Mouse (Mus musculus): ENCODE measurements around the gene Synj1. TPM values are rescaled to one million over a fixed set of nuclear protein-coding genes. Genes with fewer than 3 reads are reported as not detected.

Gene Synj1
- polyA plus RNA-seq, 1 experiment, result 10.0 TPM

GRCm38 (mm10) chr16:90921471-90922159, 89.5 kb downstream of the Synj1 start:
- TF ChIP-seq MYOD1 (IDR thresholded peaks at IDR 0.05; ENCODE audit: control insufficient read depth in 1 of 3, insufficient read length in 2 of 3, low read depth in 2 of 3), result peak in 1 of 3 experiments; percentile 43
- TF ChIP-seq MYOG (IDR thresholded peaks at IDR 0.05; ENCODE audit: control insufficient read depth in 1 of 3, insufficient read depth in 1 of 3, insufficient read length in 2 of 3, low read depth in 2 of 3), result no peak
- no peaks in the 10 kb centered on the region for H3K79me2 ChIP-seq (ENCODE audit: control insufficient read depth, insufficient read depth)
- no peaks in the 10 kb centered on the region for H3K27me3 ChIP-seq (ENCODE audit: control insufficient read depth, insufficient read depth, insufficient read length)
- H3K4me2 ChIP-seq (ENCODE audit: low read depth), result no peak overlapping the region
- H3K36me3 ChIP-seq (ENCODE audit: control insufficient read depth, insufficient read depth), result peaks cover 3% of the 10 kb centered on the region
- no peak overlapping the region for H3ac ChIP-seq (ENCODE audit: control insufficient read depth, insufficient read length)
- H3K4me3 ChIP-seq, result no peak overlapping the region

- no peak for TF ChIP-seq TCF12 (IDR thresholded peaks at IDR 0.05; ENCODE audit: insufficient read depth, poor library complexity, severe bottlenecking)
- no peaks in the 10 kb centered on the region for H3K36me3 ChIP-seq (ENCODE audit: control insufficient read depth, insufficient read depth)
- no peaks in the 10 kb centered on the region for H3K79me2 ChIP-seq (ENCODE audit: control insufficient read depth, insufficient read depth)
- H3ac ChIP-seq (ENCODE audit: control insufficient read depth, insufficient read length), result no peak overlapping the region
- no peak overlapping the region for H3K4me2 ChIP-seq (ENCODE audit: low read depth)
- no peaks in the 10 kb centered on the region for H3K27me3 ChIP-seq (ENCODE audit: control insufficient read depth, insufficient read depth, insufficient read length)
- no peak overlapping the region for H3K4me3 ChIP-seq
Observed at GRCm38 (mm10) chr16:90917156-90917555, 94.0 kb downstream of the Synj1 start.

GRCm38 (mm10) chr16:90916040-90916481, 95.0 kb downstream of the Synj1 start:
- no peak overlapping the region for H3K4me3 ChIP-seq
- no peak overlapping the region for H3ac ChIP-seq (ENCODE audit: control insufficient read depth, insufficient read length)
- H3K4me2 ChIP-seq (ENCODE audit: low read depth), result peak overlapping the region; percentile 51
- no peaks in the 10 kb centered on the region for H3K36me3 ChIP-seq (ENCODE audit: control insufficient read depth, insufficient read depth)
- H3K27me3 ChIP-seq (ENCODE audit: control insufficient read depth, insufficient read depth, insufficient read length), result no peaks in the 10 kb centered on the region
- H3K79me2 ChIP-seq (ENCODE audit: control insufficient read depth, insufficient read depth), result no peaks in the 10 kb centered on the region
- no peak for TF ChIP-seq CEBPB (IDR thresholded peaks at IDR 0.05; ENCODE audit: insufficient read depth, poor library complexity, severe bottlenecking)
- TF ChIP-seq POLR2A (IDR thresholded peaks at IDR 0.05; ENCODE audit: insufficient read length, low read depth), result no peak
- no peak for TF ChIP-seq USF1 (IDR thresholded peaks at IDR 0.05; ENCODE audit: low read depth)
- TF ChIP-seq MAX (IDR thresholded peaks at IDR 0.05; ENCODE audit: low read depth), result no peak
- TF ChIP-seq E2F4 (IDR thresholded peaks at IDR 0.05; ENCODE audit: insufficient read depth), result no peak
- no peak for TF ChIP-seq MYOG (IDR thresholded peaks at IDR 0.05; ENCODE audit: control insufficient read depth in 1 of 3, insufficient read depth in 1 of 3, insufficient read length in 2 of 3, low read depth in 2 of 3)
- no peak for TF ChIP-seq POLR2AphosphoS2 (IDR thresholded peaks at IDR 0.05; ENCODE audit: insufficient read length, low read depth)
- no peak for TF ChIP-seq MYOD1 (IDR thresholded peaks at IDR 0.05; ENCODE audit: control insufficient read depth in 1 of 3, insufficient read length in 2 of 3, low read depth in 2 of 3)
- TF ChIP-seq TCF3 (IDR thresholded peaks at IDR 0.05; ENCODE audit: insufficient read length, low read depth), result no peak
- no peak for TF ChIP-seq REST (IDR thresholded peaks at IDR 0.05; ENCODE audit: insufficient read depth, insufficient read length)
- no peak for TF ChIP-seq TCF12 (IDR thresholded peaks at IDR 0.05; ENCODE audit: insufficient read depth, poor library complexity, severe bottlenecking)

- Histone ChIP-seq H3K4me2 (ENCODE audit: low read depth) (no peak overlapping the region), H3K4me3 (no peak overlapping the region), H3K27me3 (ENCODE audit: control insufficient read depth, insufficient read depth, insufficient read length) (no peaks in the 10 kb centered on the region), H3ac (ENCODE audit: control insufficient read depth, insufficient read length) (no peak overlapping the region), H3K79me2 (ENCODE audit: control insufficient read depth, insufficient read depth) (no peaks in the 10 kb centered on the region), H3K36me3 (ENCODE audit: control insufficient read depth, insufficient read depth) (no peaks in the 10 kb centered on the region)
- TF ChIP-seq TCF12 (IDR thresholded peaks at IDR 0.05; ENCODE audit: insufficient read depth, poor library complexity, severe bottlenecking) (no peak), MAX (IDR thresholded peaks at IDR 0.05; ENCODE audit: low read depth) (no peak), E2F4 (IDR thresholded peaks at IDR 0.05; ENCODE audit: insufficient read depth) (no peak), MYOD1 (IDR thresholded peaks at IDR 0.05; ENCODE audit: control insufficient read depth in 1 of 3, insufficient read length in 2 of 3, low read depth in 2 of 3) (no peak), TCF3 (IDR thresholded peaks at IDR 0.05; ENCODE audit: insufficient read length, low read depth) (no peak), MYOG (IDR thresholded peaks at IDR 0.05; ENCODE audit: control insufficient read depth in 1 of 3, insufficient read depth in 1 of 3, insufficient read length in 2 of 3, low read depth in 2 of 3) (no peak), POLR2A (IDR thresholded peaks at IDR 0.05; ENCODE audit: insufficient read length, low read depth) (no peak), CEBPB (IDR thresholded peaks at IDR 0.05; ENCODE audit: insufficient read depth, poor library complexity, severe bottlenecking) (no peak), SRF (IDR thresholded peaks at IDR 0.05; ENCODE audit: control insufficient read depth, insufficient read length, low read depth) (no peak), POLR2AphosphoS2 (IDR thresholded peaks at IDR 0.05; ENCODE audit: insufficient read length, low read depth) (no peak), USF1 (IDR thresholded peaks at IDR 0.05; ENCODE audit: low read depth) (no peak), REST (IDR thresholded peaks at IDR 0.05; ENCODE audit: insufficient read depth, insufficient read length) (no peak)
Observed at GRCm38 (mm10) chr16:90911766-90912165, 99.3 kb downstream of the Synj1 start.

GRCm38 (mm10) chr16:90910855-90911533, 100.1 kb downstream of the Synj1 start:
- Histone ChIP-seq H3ac (ENCODE audit: control insufficient read depth, insufficient read length) (no peak overlapping the region), H3K79me2 (ENCODE audit: control insufficient read depth, insufficient read depth) (no peaks in the 10 kb centered on the region), H3K36me3 (ENCODE audit: control insufficient read depth, insufficient read depth) (no peaks in the 10 kb centered on the region), H3K4me3 (no peak overlapping the region), H3K4me2 (ENCODE audit: low read depth) (no peak overlapping the region), H3K27me3 (ENCODE audit: control insufficient read depth, insufficient read depth, insufficient read length) (no peaks in the 10 kb centered on the region)
- no peak for TF ChIP-seq TCF12 (IDR thresholded peaks at IDR 0.05; ENCODE audit: insufficient read depth, poor library complexity, severe bottlenecking)
- no peak for TF ChIP-seq MYOD1 (IDR thresholded peaks at IDR 0.05; ENCODE audit: control insufficient read depth in 1 of 3, insufficient read length in 2 of 3, low read depth in 2 of 3)
- no peak for TF ChIP-seq CEBPB (IDR thresholded peaks at IDR 0.05; ENCODE audit: insufficient read depth, poor library complexity, severe bottlenecking)
- TF ChIP-seq USF1 (IDR thresholded peaks at IDR 0.05; ENCODE audit: low read depth), result no peak
- no peak for TF ChIP-seq POLR2A (IDR thresholded peaks at IDR 0.05; ENCODE audit: insufficient read length, low read depth)
- no peak for TF ChIP-seq POLR2AphosphoS2 (IDR thresholded peaks at IDR 0.05; ENCODE audit: insufficient read length, low read depth)
- no peak for TF ChIP-seq REST (IDR thresholded peaks at IDR 0.05; ENCODE audit: insufficient read depth, insufficient read length)
- no peak for TF ChIP-seq MAX (IDR thresholded peaks at IDR 0.05; ENCODE audit: low read depth)
- no peak for TF ChIP-seq MYOG (IDR thresholded peaks at IDR 0.05; ENCODE audit: control insufficient read depth in 1 of 3, insufficient read depth in 1 of 3, insufficient read length in 2 of 3, low read depth in 2 of 3)
- TF ChIP-seq TCF3 (IDR thresholded peaks at IDR 0.05; ENCODE audit: insufficient read length, low read depth), result no peak
- TF ChIP-seq SRF (IDR thresholded peaks at IDR 0.05; ENCODE audit: control insufficient read depth, insufficient read length, low read depth), result no peak
- TF ChIP-seq E2F4 (IDR thresholded peaks at IDR 0.05; ENCODE audit: insufficient read depth), result no peak

All from myocyte (in vitro differentiated cells).